Mouse (Mus musculus) small intestine, adult 2 months (tissue): ENCODE measurements around the gene Dgke. TPM values are rescaled to one million over a fixed set of nuclear protein-coding genes. Genes with fewer than 3 reads are reported as not detected.
A peak's percentile ranks its signal among the peaks of the same experiment; 100 is the strongest.

Experiments used
- H3K27ac ChIP-seq: fragments of 200-500 bp; 2 replicates; pipeline ENCODE4 v1.5.1; 2012; ENCODE audit warnings: low read depth, low read length, control low read depth, inconsistent platforms; ENCODE audit not compliant: insufficient read depth
- H3K27me3 ChIP-seq: fragments of 200-500 bp; 2 replicates; pipeline ENCODE4 v1.6.1; 2012; ENCODE audit warnings: mild to moderate bottlenecking, moderate library complexity, low read length, inconsistent platforms; ENCODE audit not compliant: control insufficient read depth, insufficient read depth
- H3K36me3 ChIP-seq: fragments of 200-500 bp; 2 replicates; pipeline ENCODE4 v1.6.1; 2012; ENCODE audit warnings: mild to moderate bottlenecking, low read length, control low read depth, inconsistent platforms; ENCODE audit not compliant: control insufficient read depth, insufficient read depth
- H3K4me1 ChIP-seq: fragments of 200-500 bp; 2 replicates; pipeline ENCODE4 v1.6.1; 2012; ENCODE audit warnings: low read length, inconsistent platforms, mixed read lengths; ENCODE audit not compliant: control insufficient read depth, insufficient read depth, insufficient read length
- H3K4me3 ChIP-seq: fragments of 200-500 bp; 2 replicates; pipeline ENCODE4 v1.5.1; 2012; ENCODE audit warnings: low read depth, mild to moderate bottlenecking, control low read depth, inconsistent platforms, low read length, moderate library complexity
- CTCF ChIP-seq: fragments of 200-500 bp; IDR thresholded peaks from 2 replicates; pipeline ENCODE4 v1.5.1; 2012; ENCODE audit warnings: low read depth, mild to moderate bottlenecking, control low read depth, inconsistent platforms, low read length, moderate library complexity, mixed read lengths; ENCODE audit not compliant: insufficient replicate concordance, insufficient read length; ENCODE audit errors: extremely low read depth
- POLR2A ChIP-seq: fragments of 200-500 bp; IDR thresholded peaks from 2 replicates; pipeline ENCODE4 v1.6.1; 2012; ENCODE audit warnings: low read depth, mild to moderate bottlenecking, control low read depth, inconsistent platforms, low read length, moderate library complexity
- WGBS: fragments of 180-500 bp; shearing (Covaris S2); methylation state at CpG from one replicate; pipeline ENCODE4 v1.1.7; 2018; 5-methylcytosine and 5-hydroxymethylcytosine counted together
- polyA plus RNA-seq: library from polyadenylated mRNA; depleted of rRNA; stranded (reverse); fragments of >200 nt; gene quantifications from 2 replicates; pipeline ENCODE4 v1.2.3, GENCODE M21; 2012; rRNA removed

Gene Dgke
- 2.1 and 3.2 TPM in 2 replicates for polyA plus RNA-seq

- 97% methylated on average over 1 of the region's 1 CpGs for WGBS
- Histone ChIP-seq H3K4me1 (no peaks in the 10 kb centered on the region), H3K27ac (peak within 1 kb of the TSS; percentile 5; the same call in 1 of the 2 replicates), H3K36me3 (no peaks in the 10 kb centered on the region), H3K4me3 (no peak within 1 kb of the TSS), H3K27me3 (no peaks in the 10 kb centered on the region)
- TF ChIP-seq CTCF (no peak), POLR2A (no peak)
These were observed at the start of gene Dgke for GRCm38 (mm10) chr11:89066750-89067149. Gene Dgke, minus strand, starts transcription at chr11:89066850.

GRCm38 (mm10) chr11:89107180-89107807, 40.6 kb upstream of the Dgke start:
- H3K27me3 ChIP-seq: no peaks in the 10 kb centered on the region
- no peak overlapping the region for H3K27ac ChIP-seq
- peak overlapping the region; percentile 17; the same call in 1 of the 2 replicates for H3K4me3 ChIP-seq
- peaks cover 4% of the 10 kb centered on the region for H3K4me1 ChIP-seq
- WGBS: 11% methylated on average over 12 of the region's 12 CpGs
- H3K36me3 ChIP-seq: no peaks in the 10 kb centered on the region
- TF ChIP-seq CTCF (no peak), POLR2A (no peak)

GRCm38 (mm10) chr11:89105823-89106222, 39.2 kb upstream of the Dgke start:
- 83% methylated on average over 11 of the region's 11 CpGs for WGBS
- Histone ChIP-seq H3K27ac (no peak overlapping the region), H3K27me3 (no peaks in the 10 kb centered on the region), H3K4me1 (peaks cover 4% of the 10 kb centered on the region), H3K36me3 (no peaks in the 10 kb centered on the region), H3K4me3 (no peak overlapping the region)
- TF ChIP-seq CTCF (no peak), POLR2A (no peak)

- Histone ChIP-seq H3K27me3 (no peaks in the 10 kb centered on the region), H3K27ac (no peak overlapping the region), H3K36me3 (no peaks in the 10 kb centered on the region), H3K4me1 (peaks cover 4% of the 10 kb centered on the region), H3K4me3 (no peak overlapping the region)
- TF ChIP-seq CTCF: no peak
- no peak for TF ChIP-seq POLR2A
- WGBS: 95% methylated on average over 8 of the region's 8 CpGs
These were observed 38.6 kb upstream of the Dgke start for GRCm38 (mm10) chr11:89105211-89105610.

- Histone ChIP-seq H3K36me3 (no peaks in the 10 kb centered on the region), H3K27me3 (no peaks in the 10 kb centered on the region), H3K27ac (no peak overlapping the region), H3K4me3 (no peak overlapping the region), H3K4me1 (peaks cover 4% of the 10 kb centered on the region)
- no peak for TF ChIP-seq POLR2A
- no peak for TF ChIP-seq CTCF
- 93% methylated on average over 14 of the region's 14 CpGs for WGBS
These were observed 36.5 kb upstream of the Dgke start for GRCm38 (mm10) chr11:89103166-89103565.

- 9% methylated on average over 17 of the region's 17 CpGs for WGBS
- H3K27ac ChIP-seq: no peak overlapping the region
- H3K36me3 ChIP-seq: no peaks in the 10 kb centered on the region
- TF ChIP-seq CTCF (no peak), POLR2A (no peak)
- H3K27me3 ChIP-seq: no peaks in the 10 kb centered on the region
- peak overlapping the region; percentile 60 for H3K4me3 ChIP-seq
- no peaks in the 10 kb centered on the region for H3K4me1 ChIP-seq
These were observed 34.2 kb upstream of the Dgke start for GRCm38 (mm10) chr11:89100826-89101321.

GRCm38 (mm10) chr11:89100403-89100802, 33.8 kb upstream of the Dgke start:
- WGBS: under 1% methylated on average over 9 of the region's 9 CpGs
- no peaks in the 10 kb centered on the region for H3K27me3 ChIP-seq
- no peak overlapping the region for H3K27ac ChIP-seq
- peak overlapping the region; percentile 60 for H3K4me3 ChIP-seq
- no peaks in the 10 kb centered on the region for H3K36me3 ChIP-seq
- no peaks in the 10 kb centered on the region for H3K4me1 ChIP-seq
- TF ChIP-seq POLR2A: no peak
- peak; percentile 97 for TF ChIP-seq CTCF
